Mouse (Mus musculus): ENCODE data around the gene Gm9195.

Gene Gm9195

GRCm38 (mm10) chr14:72442936-72443335, 48.7 kb downstream of the Gm9195 start:
- in situ Hi-C loops (cut with MboI), result no loop called here

GRCm38 (mm10) chr14:72440929-72441328, 50.7 kb downstream of the Gm9195 start:
- in situ Hi-C loops (cut with MboI), result no loop called here

- in situ Hi-C loops (cut with MboI), result no loop called here
These were observed 51.2 kb downstream of the Gm9195 start for GRCm38 (mm10) chr14:72440436-72440835.

- in situ Hi-C loops (cut with MboI), result no loop called here
These were observed 52.7 kb downstream of the Gm9195 start for GRCm38 (mm10) chr14:72438976-72439375.

GRCm38 (mm10) chr14:72389696-72390095, 101.9 kb downstream of the Gm9195 start:
- in situ Hi-C loops (cut with MboI), result no loop called here

- in situ Hi-C loops (cut with MboI), result no loop called here
These were observed 102.3 kb downstream of the Gm9195 start for GRCm38 (mm10) chr14:72389288-72389687.

- in situ Hi-C loops (cut with MboI), result no loop called here
These were observed 114.4 kb downstream of the Gm9195 start for GRCm38 (mm10) chr14:72377224-72377623.

All from mature B cell (primary cell).